Mouse (Mus musculus) CD4-positive naive resting alpha-beta T cell, adult 76 days (primary cell): ENCODE measurements around the gene Bud13. TPM values are rescaled to one million over a fixed set of nuclear protein-coding genes. Genes with fewer than 3 reads are reported as not detected.

Experiments used
- total RNA-seq: library from RNA; stranded (reverse); gene quantifications from one replicate; pipeline ENCODE4 v1.2.4, GENCODE M21; 2023

Bud13 gene
- total RNA-seq = 25.9 TPM

GRCm38 (mm10) chr9:46282631-46283436 is at the start of gene Bud13:
Gene Bud13, plus strand, starts transcription at chr9:46283008.

DNA sequence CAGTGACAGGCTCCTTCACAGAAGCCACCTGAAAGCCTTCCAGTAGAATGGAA is 47.4 kb upstream of the Bud13 start, which contains the start of gene Apoc3:
TSS of gene Apoc3 (minus strand) at position 41 of the 53 bp plus-strand sequence.

DNA sequence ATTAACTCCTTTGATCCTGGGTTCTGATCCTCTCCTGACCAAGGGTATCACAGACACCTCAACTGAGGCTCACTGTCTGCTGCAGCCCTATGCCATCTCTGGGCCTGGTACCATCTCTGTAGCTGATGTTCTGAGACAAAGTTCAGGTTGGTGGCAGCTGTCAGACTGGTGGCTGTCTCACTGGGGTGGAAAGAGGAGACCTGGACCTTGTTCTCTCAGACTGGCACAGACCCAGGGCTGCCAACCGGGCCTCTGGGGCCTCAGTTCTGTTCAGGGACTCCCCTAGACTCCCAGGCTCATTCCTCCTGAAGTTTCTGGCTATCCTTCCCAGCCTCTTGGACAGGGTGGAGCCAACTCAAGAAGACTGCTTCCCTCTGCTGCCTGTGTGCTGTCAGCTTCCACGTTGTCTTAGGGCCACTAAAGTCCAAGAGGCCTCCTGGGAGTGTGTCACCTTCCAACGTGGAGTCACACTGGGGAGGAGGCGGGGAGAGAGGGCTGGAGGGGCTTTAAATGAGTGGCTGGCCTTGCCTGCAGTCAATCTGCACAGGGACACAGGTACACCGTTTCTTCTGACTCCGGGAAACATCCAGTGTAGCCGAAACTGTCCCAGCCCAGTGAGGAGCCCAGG is 42.2 kb upstream of the Bud13 start, which contains the start of gene Apoa4:
TSS of gene Apoa4 (plus strand) at position 171 of the 628 bp plus-strand sequence.

GRCm38 (mm10) chr9:46268343-46268873 is 14.4 kb upstream of the Bud13 start, which contains the start of gene Apoa5:
Gene Apoa5, plus strand, starts transcription at chr9:46268633.

DNA sequence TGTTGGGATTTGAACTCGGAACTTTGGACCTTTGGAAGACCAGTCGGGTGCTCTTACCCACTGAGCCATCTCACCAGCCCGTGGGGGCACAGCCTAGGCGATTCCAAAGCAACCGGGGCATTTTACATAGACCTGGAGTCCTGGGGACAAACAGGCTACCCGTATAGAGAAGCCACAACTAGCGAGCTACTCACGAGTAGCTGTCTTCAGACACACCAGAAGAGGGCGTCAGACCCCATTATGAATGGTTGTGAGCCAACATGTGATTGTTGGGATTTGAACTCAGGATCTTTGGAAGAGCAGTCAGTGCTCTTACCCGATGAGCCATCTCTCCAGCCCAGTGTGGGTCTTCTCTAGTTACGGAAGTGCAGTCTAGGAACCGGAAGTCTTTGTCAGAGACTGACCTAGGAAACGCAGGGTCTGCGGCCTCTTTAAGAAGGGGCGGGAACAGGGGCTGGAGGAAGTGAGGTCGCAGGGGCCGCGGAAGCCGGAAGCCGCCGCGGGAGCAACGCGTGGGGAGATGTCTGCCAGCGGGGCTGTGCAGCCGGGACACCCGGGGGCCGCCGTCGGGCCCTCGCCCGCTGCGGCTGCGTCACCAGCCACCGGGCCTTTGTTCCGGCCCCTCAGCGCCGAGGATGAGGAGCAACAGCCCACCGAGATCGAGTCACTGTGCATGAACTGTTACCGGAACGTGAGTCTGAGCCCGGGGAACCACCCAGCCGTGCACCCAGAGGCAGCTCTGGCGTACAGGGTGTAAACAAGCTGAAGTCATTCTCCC is 9.9 kb upstream of the Bud13 start, which contains the start of gene Zpr1:
TSS of gene Zpr1 (plus strand) at position 388 of the 778 bp plus-strand sequence.

GRCm38 (mm10) chr9:46319886-46320285 is 37.1 kb downstream of the Bud13 start, which contains the start of gene 4931429L15Rik:
Gene 4931429L15Rik, minus strand, starts transcription at chr9:46319986.

Other genes starting within 250 kb of the Bud13 start
- gene Apoa1, start 54.4 kb upstream of the Bud13 start, total RNA-seq = not detected
- not detected for gene Apoc3, start 47.4 kb upstream of the Bud13 start, total RNA-seq
- gene Apoa4, start 42.3 kb upstream of the Bud13 start, total RNA-seq = not detected
- not detected for gene Apoa5, start 14.4 kb upstream of the Bud13 start, total RNA-seq
- 103 TPM for gene Zpr1, start 9.9 kb upstream of the Bud13 start, total RNA-seq
- gene 4931429L15Rik, start 37.0 kb downstream of the Bud13 start, total RNA-seq = not detected